Mouse (Mus musculus): Measurements from ENCODE around the gene Sirpa. TPM values are rescaled to one million over a fixed set of nuclear protein-coding genes. Genes with fewer than 3 reads are reported as not detected.

The Sirpa gene
- total and polyA plus RNA-seq, 3 experiments = 20.4 to 30.6 (median 27.1) TPM

- H3K36me3 ChIP-seq (replicated peaks in 1 of 2; ENCODE audit: control insufficient read depth in 1 of 2, insufficient read depth in 1 of 2, low read length in 1 of 2) = peaks cover 0 to 17% of the 10 kb centered on the region in 2 experiments
- no peaks in the 10 kb centered on the region for H3K9me3 ChIP-seq (replicated peaks; ENCODE audit: low read length)
- H3K4me2 ChIP-seq (ENCODE audit: insufficient read depth, low read depth, poor library complexity, severe bottlenecking) = peak overlapping the region; percentile 72
- in situ Hi-C loops (cut with MboI; ENCODE audit: low pct_ligation_motif_present, low pct_unique_long_range_greater_than_20kb, low sequenced_read_pairs) (no loop called here), dilution Hi-C loops (cut with MboI; ENCODE audit: extremely low pct_ligation_motif_present, extremely low pct_unique_long_range_greater_than_20kb, low sequenced_read_pairs) (no loop called here)
- H3K4me3 ChIP-seq (replicated peaks in 1 of 3; ENCODE audit: low read depth in 2 of 3, low read length in 2 of 3, poor library complexity in 1 of 3) = peak overlapping the region; percentile 67 to 86 (median 70)
- TF ChIP-seq UBTF (IDR thresholded peaks at IDR 0.05; ENCODE audit: low read depth, low read length) (0 out of 2 replicates have a peak, but pooled peaks have one; percentile 20), IRF4 (IDR thresholded peaks at IDR 0.05; ENCODE audit: low read depth, low read length) (0 out of 2 replicates have a peak, but pooled peaks have one; percentile 14), MAZ (IDR thresholded peaks at IDR 0.05; ENCODE audit: low read depth, low read length) (no peak), EP300 (IDR thresholded peaks at IDR 0.05; ENCODE audit: low read length) (no peak), SIN3A (IDR thresholded peaks at IDR 0.05; ENCODE audit: low read length) (no peak; the same call in 1 of the 2 replicates), E2F4 (IDR thresholded peaks at IDR 0.05; ENCODE audit: insufficient replicate concordance, low read depth, low read length) (no peak), JUND (conservative IDR thresholded peaks at IDR 0.05; ENCODE audit: low read depth, low read length) (no peak), MAFK (IDR thresholded peaks at IDR 0.05; ENCODE audit: insufficient replicate concordance, low read length) (no peak), ETS1 (conservative IDR thresholded peaks at IDR 0.05; ENCODE audit: low read depth, low read length) (no peak), NELFE (IDR thresholded peaks at IDR 0.05; ENCODE audit: low read depth, low read length) (no peak), USF2 (conservative IDR thresholded peaks at IDR 0.05; ENCODE audit: low read depth, low read length) (no peak), MYC (IDR thresholded peaks at IDR 0.05; ENCODE audit: low read depth, low read length) (no peak), MEF2A (IDR thresholded peaks at IDR 0.05; ENCODE audit: borderline replicate concordance, low read depth, low read length) (no peak), NRF1 (IDR thresholded peaks at IDR 0.05; ENCODE audit: low read depth, low read length) (no peak; the same call in 1 of the 2 replicates), GABPA (IDR thresholded peaks at IDR 0.05; ENCODE audit: insufficient replicate concordance, low read depth, low read length) (no peak), JUN (IDR thresholded peaks at IDR 0.05; ENCODE audit: insufficient read depth, low read depth, low read length) (no peak), MXI1 (IDR thresholded peaks at IDR 0.05; ENCODE audit: low read depth, low read length) (0 out of 2 replicates have a peak, but pooled peaks have one; percentile 50), ZC3H11A (IDR thresholded peaks at IDR 0.05; ENCODE audit: low read depth, low read length) (no peak), HCFC1 (IDR thresholded peaks at IDR 0.05; ENCODE audit: low read depth, low read length) (no peak), TBP (conservative IDR thresholded peaks at IDR 0.05; ENCODE audit: low read depth, low read length) (no peak), ZNF384 (IDR thresholded peaks at IDR 0.05; ENCODE audit: low read depth, low read length) (no peak), USF1 (IDR thresholded peaks at IDR 0.05; ENCODE audit: low read depth, low read length) (no peak), CTCF (conservative IDR thresholded peaks at IDR 0.05 in 1 of 2, IDR thresholded peaks at IDR 0.05 in 1 of 2; ENCODE audit: low read depth in 2 of 2, low read length in 2 of 2) (peak in 1 of 2 experiments; percentile 27; a peak in 2 of 4 replicates), ZKSCAN1 (IDR thresholded peaks at IDR 0.05; ENCODE audit: borderline replicate concordance, low read depth, low read length) (no peak), POLR2A (IDR thresholded peaks at IDR 0.05; ENCODE audit: low read depth, low read length) (peak; percentile 17; the same call in 1 of the 2 replicates), TCF12 (IDR thresholded peaks at IDR 0.05; ENCODE audit: low read depth, low read length) (no peak), CHD2 (IDR thresholded peaks at IDR 0.05; ENCODE audit: low read length) (peak; percentile 55)
- H3K4me1 ChIP-seq (ENCODE audit: control insufficient read depth in 1 of 2, insufficient read depth in 2 of 2) = peaks cover 22 to 62% of the 10 kb centered on the region in 2 experiments; a peak in 3 of 4 replicates
- peak overlapping the region; percentile 55 for H3K9ac ChIP-seq (ENCODE audit: insufficient read depth, low read depth)
- peak overlapping the region; percentile 59 for H3K27ac ChIP-seq (ENCODE audit: insufficient read depth, low read depth)
- H3K79me2 ChIP-seq (replicated peaks; ENCODE audit: control insufficient read depth, extremely low read depth, insufficient read depth, poor library complexity, severe bottlenecking) = peaks cover 7% of the 10 kb centered on the region
- no peaks in the 10 kb centered on the region for H3K27me3 ChIP-seq (replicated peaks)
- DNase-seq (ENCODE audit: extremely low read depth) = no peak
These were observed 673 bp downstream of the Sirpa start for GRCm38 (mm10) chr2:129593141-129593875.
